Mouse (Mus musculus) Patski (cell line): ENCODE results near the gene Gmppa. TPM values are rescaled to one million over a fixed set of nuclear protein-coding genes. Genes with fewer than 3 reads are reported as not detected.
A peak's percentile ranks its signal among the peaks of the same experiment; 100 is the strongest.

Source experiments
- ATAC-seq: fragments of 100-300 bp; one replicate; pipeline ENCODE4 v1.8.0; 2021
- CTCF ChIA-PET: fragments of 350-600 bp; sonication (Branson Sonifier 250); formaldehyde crosslinking; loops from one replicate; lab custom pipeline; 2022; ENCODE audit warnings: inconsistent platforms; lab: Charles Lee
- POLR2A ChIA-PET: fragments of 350-600 bp; sonication (Branson Sonifier 250); formaldehyde crosslinking; loops from one replicate; lab custom pipeline; 2022; ENCODE audit warnings: antibody characterized with exemption, inconsistent platforms; lab: Charles Lee
- DNase-seq: peaks from one replicate; pipeline ENCODE4 v3.0.0-alpha.2; 2011; ENCODE audit warnings: low read depth, low spot score
- H3K27me3 ChIP-seq: fragments of 371-371 bp; one replicate; pipeline ENCODE4 v1.5.1; 2021
- CTCF ChIP-seq: fragments of 100-300 bp; IDR thresholded peaks from one replicate; pipeline ENCODE4 v1.5.1; 2021
- in situ Hi-C: fragments of 300-500 bp; cut with MboI; formaldehyde crosslinking; loops from 3 replicates; pipeline ENCODE4 v1.11.1; 2018; ENCODE audit warnings: low pct_unique_long_range_greater_than_20kb, mixed read lengths
- polyA plus RNA-seq: library from polyadenylated mRNA; unstranded; gene quantifications from one replicate; pipeline ENCODE4 v1.2.3, GENCODE M21; 2021

The Gmppa gene
- 76.8 TPM for polyA plus RNA-seq

GRCm38 (mm10) chr1:75435475-75436328 is at the start of gene Gmppa:
Gene Gmppa, plus strand, starts transcription at chr1:75435930.
- ChIA-PET CTCF (interaction anchor here (0.7 to 2.7 kb wide), 12 partner anchors 9 to 95 kb away, joined by 3 to 12 read pairs (median 3); no protein-coding TSS in a partner anchor), POLR2A (interaction anchor here (0.7 kb wide), 2 partner anchors 51 to 122 kb away, joined by 3 to 5 read pairs; no protein-coding TSS in a partner anchor)
- no peaks in the 10 kb centered on the region for H3K27me3 ChIP-seq
- in situ Hi-C loops, result no loop called here
- ATAC-seq, result peak; percentile 85
- no peak for DNase-seq
- TF ChIP-seq CTCF, result no peak

- peaks cover 14% of the 10 kb centered on the region for H3K27me3 ChIP-seq
- ATAC-seq (no peak), DNase-seq (no peak)
- no peak for TF ChIP-seq CTCF
- in situ Hi-C loops, result no loop called here
- POLR2A ChIA-PET, result no interaction called here
- CTCF ChIA-PET, result no interaction called here
These were observed 49.6 kb upstream of the Gmppa start for GRCm38 (mm10) chr1:75386149-75386548.

- in situ Hi-C loops, result no loop called here
- CTCF ChIA-PET, result interaction anchor here (1.4 kb wide), 1 partner anchor 10 kb away, joined by 4 read pairs; no protein-coding TSS in a partner anchor
- no peak for DNase-seq
- ATAC-seq, result no peak
- peaks cover 14% of the 10 kb centered on the region for H3K27me3 ChIP-seq
- POLR2A ChIA-PET, result interaction anchor here (0.6 kb wide), 1 partner anchor 22 kb away, joined by 4 read pairs; no protein-coding TSS in a partner anchor
- TF ChIP-seq CTCF, result no peak
These were observed 48.2 kb upstream of the Gmppa start for GRCm38 (mm10) chr1:75387469-75387928.

GRCm38 (mm10) chr1:75387929-75388897 is 47.5 kb upstream of the Gmppa start:
- H3K27me3 ChIP-seq, result peaks cover 14% of the 10 kb centered on the region
- ATAC-seq (no peak), DNase-seq (no peak)
- in situ Hi-C loops, result no loop called here
- POLR2A ChIA-PET, result interaction anchor here (0.6 kb wide), 1 partner anchor 21 kb away, joined by 4 read pairs; no protein-coding TSS in a partner anchor
- TF ChIP-seq CTCF, result no peak
- CTCF ChIA-PET, result interaction anchor here (1.4 kb wide), 1 partner anchor 11 kb away, joined by 4 read pairs; no protein-coding TSS in a partner anchor

- ATAC-seq (no peak), DNase-seq (no peak)
- peaks cover 14% of the 10 kb centered on the region for H3K27me3 ChIP-seq
- CTCF ChIA-PET, result no interaction called here
- in situ Hi-C loops, result no loop called here
- TF ChIP-seq CTCF, result no peak
- POLR2A ChIA-PET, result no interaction called here
These were observed 46.7 kb upstream of the Gmppa start for GRCm38 (mm10) chr1:75388898-75389515.

GRCm38 (mm10) chr1:75393139-75393538 is 42.6 kb upstream of the Gmppa start:
- ChIA-PET POLR2A (interaction anchor here (1.5 kb wide), 1 partner anchor 11 kb away, joined by 3 read pairs; no protein-coding TSS in a partner anchor), CTCF (interaction anchor here (1.7 kb wide), 1 partner anchor 34 kb away, joined by 4 read pairs; no protein-coding TSS in a partner anchor)
- ATAC-seq (peak; percentile 37), DNase-seq (no peak)
- in situ Hi-C loops, result no loop called here
- H3K27me3 ChIP-seq, result peaks cover 6% of the 10 kb centered on the region
- no peak for TF ChIP-seq CTCF

GRCm38 (mm10) chr1:75393846-75394245 is 41.9 kb upstream of the Gmppa start:
- no peaks in the 10 kb centered on the region for H3K27me3 ChIP-seq
- DNase-seq (no peak), ATAC-seq (no peak)
- no peak for TF ChIP-seq CTCF
- in situ Hi-C loops, result no loop called here
- ChIA-PET CTCF (no interaction called here), POLR2A (interaction anchor here (0.5 to 1.6 kb wide), 3 partner anchors 10 to 158 kb away, joined by 3 read pairs; no protein-coding TSS in a partner anchor)

GRCm38 (mm10) chr1:75398761-75399402 is 36.8 kb upstream of the Gmppa start:
- DNase-seq, result peak; percentile 49
- H3K27me3 ChIP-seq, result no peaks in the 10 kb centered on the region
- peak; percentile 73 for ATAC-seq
- no peak for TF ChIP-seq CTCF
- ChIA-PET CTCF (interaction anchor here (0.8 to 2.8 kb wide), 6 partner anchors 26 to 68 kb away, joined by 3 to 7 read pairs (median 4); partner anchors contain the start of gene Gmppa), POLR2A (interaction anchor here (1.0 kb wide), 1 partner anchor 47 kb away, joined by 3 read pairs; no protein-coding TSS in a partner anchor)
- in situ Hi-C loops, result no loop called here
